Mouse (Mus musculus): Measurements from ENCODE around the gene Dmp1. TPM values are rescaled to one million over a fixed set of nuclear protein-coding genes. Genes with fewer than 3 reads are reported as not detected.

Dmp1 gene
- polyA plus RNA-seq (2017; shearing (Covaris generic)) = not detected

DNA sequence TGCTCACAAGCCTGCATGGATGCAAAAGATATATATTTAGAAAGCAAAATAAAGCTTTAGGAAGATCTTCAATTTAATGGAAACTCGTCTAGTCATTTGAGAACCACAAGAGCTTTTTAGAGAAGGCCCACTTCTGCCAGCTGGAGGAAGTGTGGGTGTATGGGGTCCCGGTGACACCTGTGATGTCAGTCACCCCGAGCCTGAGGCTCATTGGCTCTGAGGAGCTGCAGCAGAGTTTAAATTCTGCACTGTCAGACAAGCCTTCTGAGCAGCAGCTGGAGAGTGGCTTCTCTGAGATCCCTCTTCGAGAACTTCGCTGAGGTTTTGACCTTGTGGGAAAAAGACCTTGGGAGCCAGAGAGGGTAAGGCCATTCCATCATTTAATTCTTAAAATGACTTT is at the start of gene Dmp1:
Gene Dmp1, plus strand, starts transcription at position 263 of the 400 bp plus-strand sequence.

DNA sequence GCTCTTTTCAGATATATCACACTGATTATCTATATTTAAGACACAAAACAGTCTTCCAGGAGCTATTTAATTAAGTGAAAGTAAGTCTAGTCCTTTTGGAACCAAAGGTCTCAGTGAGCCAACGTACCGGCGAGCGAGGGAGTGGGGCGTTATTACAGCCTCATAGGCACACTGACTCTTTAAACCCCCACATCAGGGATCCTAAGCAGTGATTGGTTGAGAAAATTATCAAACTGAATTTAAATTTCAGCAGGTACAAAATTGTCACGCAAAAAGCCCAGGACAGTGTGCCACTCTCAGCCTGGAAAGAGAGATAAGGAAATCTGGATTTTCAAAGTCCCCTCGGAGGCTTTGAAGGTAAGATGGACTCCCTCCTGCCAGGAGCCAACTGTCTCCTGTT is 32.0 kb upstream of the Dmp1 start, which contains the start of gene Dspp:
Gene Dspp, plus strand, starts transcription at position 301 of the 400 bp plus-strand sequence.

Other genes starting within 250 kb of the Dmp1 start
- gene Hsd17b13, start 225.2 kb upstream of the Dmp1 start, polyA plus RNA-seq (2017; shearing (Covaris generic)) = not detected
- gene Hsd17b11, start 180.7 kb upstream of the Dmp1 start, polyA plus RNA-seq (2017; shearing (Covaris generic)) = 5.5 TPM
- 23.9 TPM for gene Nudt9, start 156.3 kb upstream of the Dmp1 start, polyA plus RNA-seq (2017; shearing (Covaris generic))
- not detected for gene Gm17660, start 125.0 kb upstream of the Dmp1 start, polyA plus RNA-seq (2017; shearing (Covaris generic))
- not detected for gene Sparcl1, start 88.9 kb upstream of the Dmp1 start, polyA plus RNA-seq (2017; shearing (Covaris generic))
- not detected for gene Dspp, start 31.9 kb upstream of the Dmp1 start, polyA plus RNA-seq (2017; shearing (Covaris generic))
- gene Ibsp, start 96.6 kb downstream of the Dmp1 start, polyA plus RNA-seq (2017; shearing (Covaris generic)) = not detected
- gene Mepe, start 122.7 kb downstream of the Dmp1 start, polyA plus RNA-seq (2017; shearing (Covaris generic)) = not detected
- 8.9 TPM for gene Spp1, start 232.5 kb downstream of the Dmp1 start, polyA plus RNA-seq (2017; shearing (Covaris generic))

All from inflammation-experienced regulatory T-cells, adult 16 weeks (primary cell).